ENCODE assay signal across 12 mouse cellular contexts in genomic region chr19:43851996-43852630, GRCm38 (mm10).
A peak's percentile ranks its signal among the peaks of the same experiment; 100 is the strongest.
DNase-seq lines count a peak whose midpoint lies in the region; ATAC-seq and TF ChIP-seq lines count a peak whose summit lies in the region.
"Had no signal": no experiment of that assay in that cellular context is flagged by ENCODE, and none has a peak within 500 bp of the region (broad histone marks: within the 10 kb centered on the region; RNA-seq: fewer than 3 reads in every experiment).

No protein-coding gene starts in this region.

- H3K4me2 ChIP-seq in kidney, embryonic 15.5 days = no peak overlapping the region
- H3K4me2 ChIP-seq in lung, postnatal 0 days (replicated peaks; ENCODE audit: low read depth, low read length) = no peak overlapping the region
- H3K4me2 ChIP-seq: hindbrain, embryonic 15.5 days; neural tube, embryonic 12.5 days had no signal

- H3K4me3 ChIP-seq in kidney, embryonic 15.5 days (replicated peaks) = no peak overlapping the region
- peak overlapping the region; percentile 36 for H3K4me3 ChIP-seq in thymus, adult 2 months (ENCODE audit: control insufficient read depth, insufficient read depth, low read length)
- H3K4me3 ChIP-seq in lung, postnatal 0 days (ENCODE audit: low read depth, low read length) = no peak overlapping the region
- H3K4me3 ChIP-seq: hindbrain, embryonic 15.5 days; limb, embryonic 10.5 days; neural tube, embryonic 12.5 days had no signal

- no peak for ATAC-seq in kidney, embryonic 15.5 days (replicated peaks; ENCODE audit: low FRiP score)
- ATAC-seq in lung, postnatal 0 days = no peak

- H3K36me3 ChIP-seq in kidney, embryonic 15.5 days = peaks cover 99% of the 10 kb centered on the region
- H3K36me3 ChIP-seq in thymus, adult 2 months (ENCODE audit: control insufficient read depth, insufficient read depth, low read length) = peaks cover 32% of the 10 kb centered on the region
- H3K36me3 ChIP-seq in lung, postnatal 0 days (ENCODE audit: insufficient read depth, low read length) = peaks cover 51% of the 10 kb centered on the region

- no peak overlapping the region for H3K9ac ChIP-seq in kidney, embryonic 15.5 days
- no peak overlapping the region for H3K9ac ChIP-seq in lung, postnatal 0 days (replicated peaks; ENCODE audit: low read depth)
- H3K9ac ChIP-seq: hindbrain, embryonic 15.5 days; neural tube, embryonic 12.5 days had no signal

- no peak overlapping the region for H3K27ac ChIP-seq in kidney, embryonic 15.5 days
- peak overlapping the region; percentile 14 for H3K27ac ChIP-seq in thymus, adult 2 months (ENCODE audit: control insufficient read depth, insufficient read depth, low read length)
- no peak overlapping the region for H3K27ac ChIP-seq in lung, postnatal 0 days (ENCODE audit: low read length)
- H3K27ac ChIP-seq: hindbrain, embryonic 15.5 days; limb, embryonic 10.5 days; neural tube, embryonic 12.5 days had no signal

- no peak for TF ChIP-seq CTCF in thymus, adult 2 months (IDR thresholded peaks at IDR 0.05; ENCODE audit: borderline replicate concordance, control insufficient read depth, extremely low read depth, insufficient read depth, low read length, poor library complexity)
- no peak for TF ChIP-seq CTCF in lung, postnatal 0 days (IDR thresholded peaks at IDR 0.05)

- TF ChIP-seq POLR2A in thymus, adult 2 months (IDR thresholded peaks at IDR 0.05; ENCODE audit: control insufficient read depth, extremely low read depth, insufficient read depth, low read length, poor library complexity) = no peak

- TF ChIP-seq EP300 in lung, postnatal 0 days (IDR thresholded peaks at IDR 0.05) = no peak

- no peaks in the 10 kb centered on the region for H3K27me3 ChIP-seq in kidney, embryonic 15.5 days
- no peaks in the 10 kb centered on the region for H3K27me3 ChIP-seq in thymus, adult 2 months (ENCODE audit: control insufficient read depth, insufficient read depth, low read length)
- H3K27me3 ChIP-seq in lung, postnatal 0 days (replicated peaks; ENCODE audit: insufficient read depth, low read length) = no peaks in the 10 kb centered on the region
- H3K27me3 ChIP-seq: hindbrain, embryonic 15.5 days; neural tube, embryonic 12.5 days had no signal

- H3K4me1 ChIP-seq in kidney, embryonic 15.5 days = no peaks in the 10 kb centered on the region
- peaks cover 3% of the 10 kb centered on the region for H3K4me1 ChIP-seq in thymus, adult 2 months (replicated peaks; ENCODE audit: control insufficient read depth, insufficient read depth, low read length)
- H3K4me1 ChIP-seq in lung, postnatal 0 days (ENCODE audit: insufficient read depth, low read depth, low read length) = no peaks in the 10 kb centered on the region
- H3K4me1 ChIP-seq: hindbrain, embryonic 15.5 days; limb, embryonic 10.5 days; neural tube, embryonic 12.5 days had no signal

- WGBS in kidney, embryonic 15.5 days = 86% methylated on average over 21 of the region's 21 CpGs
- WGBS in thymus, adult 2 months = 72% methylated on average over 21 of the region's 21 CpGs
- 84% methylated on average over 21 of the region's 21 CpGs for WGBS in lung, postnatal 0 days

- peak; percentile 23 for DNase-seq in kidney, adult 18-20 months
- peak; percentile 48 for DNase-seq in T-cell, adult 2 months (ENCODE audit: low spot score)
- peak; percentile 34 to 44 for DNase-seq in cerebellum, postnatal 36 days
- DNase-seq in thymus, adult 2 months = peak; percentile 42
- no peak for DNase-seq in ovary, adult 18-20 months (ENCODE audit: low spot score)
- DNase-seq in lung, postnatal 0 days (ENCODE audit: low spot score) = no peak
- DNase-seq in ovary, postnatal 36 days (ENCODE audit: low spot score) = no peak
- DNase-seq: gastrocnemius, postnatal 14 days had no signal

- no peaks in the 10 kb centered on the region for H3K9me3 ChIP-seq in kidney, embryonic 15.5 days (replicated peaks)
- H3K9me3 ChIP-seq in lung, postnatal 0 days (ENCODE audit: low read length) = no peaks in the 10 kb centered on the region
- H3K9me3 ChIP-seq: hindbrain, embryonic 15.5 days; limb, embryonic 10.5 days; neural tube, embryonic 12.5 days had no signal

Comparison
In these comparisons a context has a peak if more than half of its experiments do, and no peak if none do; other contexts are left out.
1. DNase-seq: peak in kidney, adult 18-20 months (single experiment), T-cell, adult 2 months (single experiment), cerebellum, postnatal 36 days (2 of 2) and thymus, adult 2 months (single experiment); none in ovary, adult 18-20 months (single experiment), lung, postnatal 0 days (single experiment) and ovary, postnatal 36 days (single experiment).